Mouse (Mus musculus): ENCODE data around the gene Bmpr1a. TPM values are rescaled to one million over a fixed set of nuclear protein-coding genes. Genes with fewer than 3 reads are reported as not detected.

Gene Bmpr1a
- polyA plus RNA-seq, 1 experiment from 2014 or later: 25.9 TPM

GRCm38 (mm10) chr14:34402871-34403270 lies 100.3 kb downstream of the Bmpr1a start:
- H3K4me2 ChIP-seq (ENCODE audit: low read length): no peak overlapping the region
- H3K27me3 ChIP-seq (ENCODE audit: control insufficient read depth, insufficient read depth, low read length): no peaks in the 10 kb centered on the region
- H3K36me3 ChIP-seq (ENCODE audit: control insufficient read depth, insufficient read depth, low read length): peaks cover 29% of the 10 kb centered on the region; the same call in 1 of the 2 replicates
- WGBS: 90% methylated on average over 8 of the region's 8 CpGs
- DNase-seq (no peak), ATAC-seq (ENCODE audit: low FRiP score, low TSS enrichment) (no peak)
- H3K27ac ChIP-seq (replicated peaks; ENCODE audit: low read depth, low read length): no peak overlapping the region
- no peaks in the 10 kb centered on the region for H3K4me1 ChIP-seq (ENCODE audit: control insufficient read depth, insufficient read depth, low read length)
- H3K9ac ChIP-seq (replicated peaks; ENCODE audit: low read length): no peak overlapping the region
- no peaks in the 10 kb centered on the region for H3K9me3 ChIP-seq (ENCODE audit: control insufficient read depth, low read length)
- no peak overlapping the region for H3K4me3 ChIP-seq (replicated peaks; ENCODE audit: low read depth, low read length)

- Histone ChIP-seq H3K4me3 (replicated peaks; ENCODE audit: low read depth, low read length) (no peak overlapping the region), H3K27me3 (ENCODE audit: control insufficient read depth, insufficient read depth, low read length) (no peaks in the 10 kb centered on the region), H3K4me2 (ENCODE audit: low read length) (no peak overlapping the region), H3K4me1 (ENCODE audit: control insufficient read depth, insufficient read depth, low read length) (no peaks in the 10 kb centered on the region), H3K9me3 (ENCODE audit: control insufficient read depth, low read length) (no peaks in the 10 kb centered on the region), H3K27ac (replicated peaks; ENCODE audit: low read depth, low read length) (no peak overlapping the region), H3K36me3 (ENCODE audit: control insufficient read depth, insufficient read depth, low read length) (peaks cover 25% of the 10 kb centered on the region; the same call in 1 of the 2 replicates), H3K9ac (replicated peaks; ENCODE audit: low read length) (no peak overlapping the region)
- ATAC-seq (ENCODE audit: low FRiP score, low TSS enrichment) (no peak), DNase-seq (peak; percentile 64)
- 55% methylated on average over 6 of the region's 6 CpGs for WGBS
Observed at GRCm38 (mm10) chr14:34401135-34401534, 102.0 kb downstream of the Bmpr1a start.

GRCm38 (mm10) chr14:34400021-34400420 lies 103.1 kb downstream of the Bmpr1a start:
- no peaks in the 10 kb centered on the region for H3K4me1 ChIP-seq (ENCODE audit: control insufficient read depth, insufficient read depth, low read length)
- no peak for ATAC-seq (ENCODE audit: low FRiP score, low TSS enrichment)
- no peaks in the 10 kb centered on the region for H3K9me3 ChIP-seq (ENCODE audit: control insufficient read depth, low read length)
- no peak overlapping the region for H3K4me3 ChIP-seq (replicated peaks; ENCODE audit: low read depth, low read length)
- no peak overlapping the region for H3K9ac ChIP-seq (replicated peaks; ENCODE audit: low read length)
- DNase-seq: no peak
- H3K27me3 ChIP-seq (ENCODE audit: control insufficient read depth, insufficient read depth, low read length): no peaks in the 10 kb centered on the region
- H3K4me2 ChIP-seq (ENCODE audit: low read length): no peak overlapping the region
- H3K27ac ChIP-seq (replicated peaks; ENCODE audit: low read depth, low read length): no peak overlapping the region
- H3K36me3 ChIP-seq (ENCODE audit: control insufficient read depth, insufficient read depth, low read length): peaks cover 20% of the 10 kb centered on the region; the same call in 1 of the 2 replicates
- 97% methylated on average over 3 of the region's 3 CpGs for WGBS

GRCm38 (mm10) chr14:34399301-34399700 lies 103.8 kb downstream of the Bmpr1a start:
- no peaks in the 10 kb centered on the region for H3K27me3 ChIP-seq (ENCODE audit: control insufficient read depth, insufficient read depth, low read length)
- no peaks in the 10 kb centered on the region for H3K4me1 ChIP-seq (ENCODE audit: control insufficient read depth, insufficient read depth, low read length)
- no peaks in the 10 kb centered on the region for H3K9me3 ChIP-seq (ENCODE audit: control insufficient read depth, low read length)
- H3K4me2 ChIP-seq (ENCODE audit: low read length): no peak overlapping the region
- H3K36me3 ChIP-seq (ENCODE audit: control insufficient read depth, insufficient read depth, low read length): peaks cover 13% of the 10 kb centered on the region; the same call in 1 of the 2 replicates
- H3K27ac ChIP-seq (replicated peaks; ENCODE audit: low read depth, low read length): no peak overlapping the region
- ATAC-seq (ENCODE audit: low FRiP score, low TSS enrichment) (no peak), DNase-seq (no peak)
- no peak overlapping the region for H3K4me3 ChIP-seq (replicated peaks; ENCODE audit: low read depth, low read length)
- 98% methylated on average over 6 of the region's 6 CpGs for WGBS
- no peak overlapping the region for H3K9ac ChIP-seq (replicated peaks; ENCODE audit: low read length)

- no peaks in the 10 kb centered on the region for H3K27me3 ChIP-seq (ENCODE audit: control insufficient read depth, insufficient read depth, low read length)
- peaks cover 13% of the 10 kb centered on the region; the same call in 1 of the 2 replicates for H3K36me3 ChIP-seq (ENCODE audit: control insufficient read depth, insufficient read depth, low read length)
- H3K4me3 ChIP-seq (replicated peaks; ENCODE audit: low read depth, low read length): no peak overlapping the region
- no peak for ATAC-seq (ENCODE audit: low FRiP score, low TSS enrichment)
- no peak for DNase-seq
- H3K4me1 ChIP-seq (ENCODE audit: control insufficient read depth, insufficient read depth, low read length): no peaks in the 10 kb centered on the region
- H3K9ac ChIP-seq (replicated peaks; ENCODE audit: low read length): no peak overlapping the region
- H3K9me3 ChIP-seq (ENCODE audit: control insufficient read depth, low read length): no peaks in the 10 kb centered on the region
- no peak overlapping the region for H3K4me2 ChIP-seq (ENCODE audit: low read length)
- no peak overlapping the region for H3K27ac ChIP-seq (replicated peaks; ENCODE audit: low read depth, low read length)
- 94% methylated on average over 21 of the region's 21 CpGs for WGBS
Observed at GRCm38 (mm10) chr14:34398901-34399300, 104.2 kb downstream of the Bmpr1a start.

- Histone ChIP-seq H3K27ac (replicated peaks; ENCODE audit: low read depth, low read length) (no peak overlapping the region), H3K36me3 (ENCODE audit: control insufficient read depth, insufficient read depth, low read length) (peaks cover 13% of the 10 kb centered on the region; the same call in 1 of the 2 replicates), H3K27me3 (ENCODE audit: control insufficient read depth, insufficient read depth, low read length) (no peaks in the 10 kb centered on the region), H3K4me2 (ENCODE audit: low read length) (no peak overlapping the region), H3K9me3 (ENCODE audit: control insufficient read depth, low read length) (no peaks in the 10 kb centered on the region), H3K9ac (replicated peaks; ENCODE audit: low read length) (no peak overlapping the region), H3K4me1 (ENCODE audit: control insufficient read depth, insufficient read depth, low read length) (no peaks in the 10 kb centered on the region), H3K4me3 (replicated peaks; ENCODE audit: low read depth, low read length) (no peak overlapping the region)
- 92% methylated on average over 5 of the region's 5 CpGs for WGBS
- ATAC-seq (ENCODE audit: low FRiP score, low TSS enrichment) (no peak), DNase-seq (no peak)
Observed at GRCm38 (mm10) chr14:34397871-34398270, 105.3 kb downstream of the Bmpr1a start.

- no peak overlapping the region for H3K9ac ChIP-seq (replicated peaks; ENCODE audit: low read length)
- no peaks in the 10 kb centered on the region for H3K36me3 ChIP-seq (ENCODE audit: control insufficient read depth, insufficient read depth, low read length)
- H3K4me3 ChIP-seq (replicated peaks; ENCODE audit: low read depth, low read length): no peak overlapping the region
- 39% methylated on average over 4 of the region's 4 CpGs for WGBS
- H3K4me1 ChIP-seq (ENCODE audit: control insufficient read depth, insufficient read depth, low read length): no peaks in the 10 kb centered on the region
- H3K4me2 ChIP-seq (ENCODE audit: low read length): no peak overlapping the region
- no peak for ATAC-seq (ENCODE audit: low FRiP score, low TSS enrichment)
- H3K9me3 ChIP-seq (ENCODE audit: control insufficient read depth, low read length): peaks cover 3% of the 10 kb centered on the region; the same call in 1 of the 2 replicates
- no peak overlapping the region for H3K27ac ChIP-seq (replicated peaks; ENCODE audit: low read depth, low read length)
- H3K27me3 ChIP-seq (ENCODE audit: control insufficient read depth, insufficient read depth, low read length): no peaks in the 10 kb centered on the region
- peak; percentile 7 for DNase-seq
Observed at GRCm38 (mm10) chr14:34393295-34393694, 109.8 kb downstream of the Bmpr1a start.

GRCm38 (mm10) chr14:34382921-34383704 lies 120.0 kb downstream of the Bmpr1a start:
- DNase-seq (no peak), ATAC-seq (ENCODE audit: low FRiP score, low TSS enrichment) (no peak)
- no peaks in the 10 kb centered on the region for H3K36me3 ChIP-seq (ENCODE audit: control insufficient read depth, insufficient read depth, low read length)
- H3K4me3 ChIP-seq (replicated peaks; ENCODE audit: low read depth, low read length): no peak overlapping the region
- no peaks in the 10 kb centered on the region for H3K27me3 ChIP-seq (ENCODE audit: control insufficient read depth, insufficient read depth, low read length)
- no peak overlapping the region for H3K9ac ChIP-seq (replicated peaks; ENCODE audit: low read length)
- H3K9me3 ChIP-seq (ENCODE audit: control insufficient read depth, low read length): no peaks in the 10 kb centered on the region
- 0 out of 2 replicates have a peak, but pooled peaks cover 8% of the 10 kb centered on the region for H3K4me1 ChIP-seq (ENCODE audit: control insufficient read depth, insufficient read depth, low read length)
- H3K4me2 ChIP-seq (ENCODE audit: low read length): no peak overlapping the region
- H3K27ac ChIP-seq (replicated peaks; ENCODE audit: low read depth, low read length): no peak overlapping the region
- WGBS: 96% methylated on average over 9 of the region's 9 CpGs
